Mouse (Mus musculus) megakaryocyte-erythroid progenitor cell, adult 5-6 weeks (primary cell): ENCODE results near the gene Tcf12. TPM values are rescaled to one million over a fixed set of nuclear protein-coding genes. Genes with fewer than 3 reads are reported as not detected.
A peak's percentile ranks its signal among the peaks of the same experiment; 100 is the strongest.

ENCODE experiments used
- ATAC-seq: replicated peaks from 2 replicates; pipeline ENCODE4 v1.8.0; 2016; ENCODE audit warnings: mild to moderate bottlenecking, inconsistent platforms; ENCODE audit not compliant: severe bottlenecking, poor library complexity, low FRiP score, low TSS enrichment
- total RNA-seq, 2 experiments: library from RNA; stranded (forward) in 1 of 2; stranded (reverse) in 1 of 2; fragments of 200-1000, 215-1000 nt in 1 of 2; fragments of >200 nt in 1 of 2; fragmentation: Nextera tagmentation in 1 of 2; gene quantifications; 2 replicates each; pipeline ENCODE4 v1.2.3; 2014 to 2017

Gene Tcf12
- total RNA-seq, 2 experiments from 2014 or later = 57.1 to 118 TPM

- ATAC-seq = no peak
These were observed 179.7 kb downstream of the Tcf12 start for GRCm38 (mm10) chr9:71931965-71932364.

GRCm38 (mm10) chr9:71931358-71931715 is 180.3 kb downstream of the Tcf12 start:
- ATAC-seq = peak; percentile 72

- ATAC-seq = peak; percentile 70; the same call in 1 of the 2 replicates
These were observed 181.0 kb downstream of the Tcf12 start for GRCm38 (mm10) chr9:71930431-71931357.

- no peak for ATAC-seq
These were observed 195.1 kb downstream of the Tcf12 start for GRCm38 (mm10) chr9:71916662-71916953.

- ATAC-seq = no peak
These were observed 195.6 kb downstream of the Tcf12 start for GRCm38 (mm10) chr9:71915871-71916661.

GRCm38 (mm10) chr9:71906522-71906921 is 205.1 kb downstream of the Tcf12 start:
- ATAC-seq = 0 out of 2 replicates have a peak, but pooled peaks have one; percentile 50

GRCm38 (mm10) chr9:71898852-71899251 is 212.8 kb downstream of the Tcf12 start:
- no peak for ATAC-seq

GRCm38 (mm10) chr9:71897399-71897798 is 214.3 kb downstream of the Tcf12 start:
- no peak for ATAC-seq

- ATAC-seq = no peak
These were observed 215.5 kb downstream of the Tcf12 start for GRCm38 (mm10) chr9:71895931-71896724.

- ATAC-seq = no peak
These were observed 216.4 kb downstream of the Tcf12 start for GRCm38 (mm10) chr9:71895291-71895690.

- no peak for ATAC-seq
These were observed 216.8 kb downstream of the Tcf12 start for GRCm38 (mm10) chr9:71894943-71895286.

- no peak for ATAC-seq
These were observed 217.3 kb downstream of the Tcf12 start for GRCm38 (mm10) chr9:71894246-71894942.

- no peak for ATAC-seq
These were observed 223.2 kb downstream of the Tcf12 start for GRCm38 (mm10) chr9:71888450-71888849.

- ATAC-seq = no peak
These were observed 231.0 kb downstream of the Tcf12 start for GRCm38 (mm10) chr9:71880629-71881028.

- ATAC-seq = no peak
These were observed 231.7 kb downstream of the Tcf12 start for GRCm38 (mm10) chr9:71879972-71880371.

- no peak for ATAC-seq
These were observed 232.3 kb downstream of the Tcf12 start for GRCm38 (mm10) chr9:71879415-71879814.

GRCm38 (mm10) chr9:71877867-71878266 is 233.8 kb downstream of the Tcf12 start:
- no peak for ATAC-seq

- no peak for ATAC-seq
These were observed 236.9 kb downstream of the Tcf12 start for GRCm38 (mm10) chr9:71874761-71875160.

GRCm38 (mm10) chr9:71874035-71874572 is 237.6 kb downstream of the Tcf12 start:
- ATAC-seq = no peak
